ENCODE assay signal across 11 mouse cellular contexts in the genomic region with DNA sequence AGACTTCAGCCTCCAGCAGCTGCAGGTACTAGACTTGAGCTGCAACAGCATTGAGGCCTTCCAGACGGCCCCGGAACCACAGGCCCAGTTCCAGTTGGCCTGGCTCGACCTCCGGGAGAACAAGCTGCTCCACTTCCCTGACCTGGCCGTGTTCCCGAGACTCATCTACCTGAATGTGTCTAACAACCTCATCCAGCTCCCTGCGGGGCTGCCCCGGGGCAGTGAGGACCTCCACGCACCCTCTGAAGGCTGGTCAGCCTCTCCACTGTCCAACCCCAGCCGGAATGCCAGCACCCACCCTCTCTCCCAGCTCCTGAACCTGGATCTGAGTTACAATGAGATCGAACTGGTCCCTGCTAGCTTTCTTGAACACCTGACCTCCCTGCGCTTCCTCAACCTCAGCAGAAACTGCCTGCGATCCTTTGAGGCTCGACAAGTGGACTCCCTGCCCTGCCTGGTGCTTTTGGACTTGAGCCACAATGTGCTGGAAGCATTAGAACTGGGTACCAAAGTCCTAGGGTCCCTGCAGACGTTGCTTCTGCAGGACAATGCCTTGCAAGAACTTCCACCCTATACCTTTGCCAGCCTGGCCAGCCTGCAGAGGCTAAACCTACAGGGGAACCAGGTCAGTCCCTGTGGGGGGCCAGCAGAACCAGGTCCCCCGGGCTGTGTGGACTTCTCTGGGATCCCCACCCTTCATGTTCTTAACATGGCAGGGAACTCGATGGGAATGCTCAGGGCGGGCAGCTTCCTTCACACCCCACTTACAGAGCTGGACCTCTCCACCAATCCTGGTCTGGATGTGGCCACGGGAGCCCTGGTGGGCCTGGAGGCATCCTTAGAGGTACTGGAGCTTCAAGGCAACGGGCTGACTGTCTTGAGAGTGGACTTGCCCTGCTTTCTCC. TPM values are rescaled to one million over a fixed set of nuclear protein-coding genes. Genes with fewer than 3 reads are reported as not detected.
DNase-seq lines count a peak whose midpoint lies in the region; ATAC-seq and TF ChIP-seq lines count a peak whose summit lies in the region.
"Had no signal": no experiment of that assay in that cellular context is flagged by ENCODE, and none has a peak within 500 bp of the region (broad histone marks: within the 10 kb centered on the region; RNA-seq: fewer than 3 reads in every experiment).

No protein-coding gene starts in this region.

- DNase-seq in intestine, embryonic 14.5 days (ENCODE audit: low spot score), result no peak
- peak; percentile 70 to 75 for DNase-seq in cerebellum, adult 18-20 months
- no peak for DNase-seq in embryonic facial prominence, embryonic 14.5 days (ENCODE audit: low spot score)
- DNase-seq in urinary bladder, postnatal 36 days (ENCODE audit: low spot score in 2 of 2), result no peak
- no peak for DNase-seq in midbrain, embryonic 14.5 days
- DNase-seq: right cerebral cortex, postnatal 14 days had no signal

- peaks cover 17% of the 10 kb centered on the region for H3K4me1 ChIP-seq in intestine, embryonic 14.5 days (replicated peaks; ENCODE audit: control insufficient read depth, insufficient read depth, low read length)
- no peaks in the 10 kb centered on the region for H3K4me1 ChIP-seq in intestine, postnatal 0 days (replicated peaks; ENCODE audit: control insufficient read depth, insufficient read depth, low read length)
- H3K4me1 ChIP-seq in E14TG2a.4 (replicated peaks; ENCODE audit: low read depth, low read length), result peaks cover 17% of the 10 kb centered on the region
- peaks cover 20% of the 10 kb centered on the region for H3K4me1 ChIP-seq in embryonic facial prominence, embryonic 14.5 days (ENCODE audit: control insufficient read depth, insufficient read depth, low read length)
- peaks cover 4% of the 10 kb centered on the region for H3K4me1 ChIP-seq in midbrain, embryonic 14.5 days (ENCODE audit: control insufficient read depth, insufficient read depth, low read length)
- peaks cover 8% of the 10 kb centered on the region for H3K4me1 ChIP-seq in forebrain, embryonic 12.5 days

- ATAC-seq in intestine, embryonic 14.5 days (replicated peaks; ENCODE audit: low FRiP score, low TSS enrichment, low read depth), result no peak
- no peak for ATAC-seq in intestine, postnatal 0 days
- ATAC-seq in embryonic facial prominence, embryonic 14.5 days (ENCODE audit: low read depth), result no peak
- ATAC-seq in midbrain, embryonic 14.5 days (ENCODE audit: low FRiP score, low TSS enrichment), result no peak
- no peak for ATAC-seq in forebrain, embryonic 12.5 days (ENCODE audit: low FRiP score)

- WGBS in intestine, embryonic 14.5 days, result 82% methylated on average over 20 of the region's 20 CpGs
- WGBS in intestine, postnatal 0 days, result 78% methylated on average over 20 of the region's 20 CpGs
- 72% methylated on average over 20 of the region's 20 CpGs for WGBS in embryonic facial prominence, embryonic 14.5 days
- WGBS in midbrain, embryonic 14.5 days, result 84% methylated on average over 20 of the region's 20 CpGs
- WGBS in forebrain, embryonic 12.5 days, result 85% methylated on average over 20 of the region's 20 CpGs

- no peaks in the 10 kb centered on the region for H3K9me3 ChIP-seq in intestine, embryonic 14.5 days (ENCODE audit: control insufficient read depth, low read length)
- no peaks in the 10 kb centered on the region for H3K9me3 ChIP-seq in intestine, postnatal 0 days (ENCODE audit: control insufficient read depth)
- H3K9me3 ChIP-seq in E14TG2a.4 (ENCODE audit: low read length), result peaks cover 10% of the 10 kb centered on the region
- H3K9me3 ChIP-seq in embryonic facial prominence, embryonic 14.5 days (ENCODE audit: control insufficient read depth, low read length), result no peaks in the 10 kb centered on the region
- H3K9me3 ChIP-seq in midbrain, embryonic 14.5 days (ENCODE audit: control insufficient read depth, low read length), result no peaks in the 10 kb centered on the region
- H3K9me3 ChIP-seq in forebrain, embryonic 12.5 days, result no peaks in the 10 kb centered on the region

- H3K4me3 ChIP-seq in intestine, embryonic 14.5 days (ENCODE audit: low read depth, low read length), result no peak overlapping the region
- H3K4me3 ChIP-seq in intestine, postnatal 0 days (ENCODE audit: low read depth, low read length), result no peak overlapping the region
- H3K4me3 ChIP-seq in E14TG2a.4 (replicated peaks; ENCODE audit: low read length), result peak overlapping the region; percentile 43
- no peak overlapping the region for H3K4me3 ChIP-seq in embryonic facial prominence, embryonic 14.5 days (ENCODE audit: low read depth, low read length)
- H3K4me3 ChIP-seq in midbrain, embryonic 14.5 days (replicated peaks; ENCODE audit: low read depth, low read length), result no peak overlapping the region
- no peak overlapping the region for H3K4me3 ChIP-seq in forebrain, embryonic 12.5 days (replicated peaks)

- H3K27me3 ChIP-seq in intestine, embryonic 14.5 days (replicated peaks; ENCODE audit: control insufficient read depth, insufficient read depth, low read length), result no peaks in the 10 kb centered on the region
- H3K27me3 ChIP-seq in intestine, postnatal 0 days (replicated peaks; ENCODE audit: control insufficient read depth, insufficient read depth, low read length), result no peaks in the 10 kb centered on the region
- peaks cover 80% of the 10 kb centered on the region for H3K27me3 ChIP-seq in E14TG2a.4 (ENCODE audit: insufficient read depth, low read length)
- H3K27me3 ChIP-seq in embryonic facial prominence, embryonic 14.5 days (replicated peaks; ENCODE audit: control insufficient read depth, insufficient read depth, low read length), result no peaks in the 10 kb centered on the region; the same call in 1 of the 2 replicates
- H3K27me3 ChIP-seq in midbrain, embryonic 14.5 days (ENCODE audit: control insufficient read depth, insufficient read depth, low read length), result no peaks in the 10 kb centered on the region
- 0 out of 2 replicates have a peak, but pooled peaks cover 3% of the 10 kb centered on the region for H3K27me3 ChIP-seq in forebrain, embryonic 12.5 days

- no peak overlapping the region for H3K4me2 ChIP-seq in intestine, embryonic 14.5 days (ENCODE audit: low read length)
- H3K4me2 ChIP-seq in intestine, postnatal 0 days (replicated peaks; ENCODE audit: low read depth), result no peak overlapping the region
- H3K4me2 ChIP-seq in embryonic facial prominence, embryonic 14.5 days (ENCODE audit: low read depth, low read length), result no peak overlapping the region
- H3K4me2 ChIP-seq in midbrain, embryonic 14.5 days (ENCODE audit: low read length), result no peak overlapping the region
- no peak overlapping the region for H3K4me2 ChIP-seq in forebrain, embryonic 12.5 days

- H3K9ac ChIP-seq in intestine, embryonic 14.5 days (ENCODE audit: low read length), result no peak overlapping the region
- H3K9ac ChIP-seq in intestine, postnatal 0 days (ENCODE audit: low read depth, low read length), result no peak overlapping the region
- no peak overlapping the region for H3K9ac ChIP-seq in embryonic facial prominence, embryonic 14.5 days (ENCODE audit: low read depth, low read length)
- H3K9ac ChIP-seq in midbrain, embryonic 14.5 days (replicated peaks; ENCODE audit: low read length), result no peak overlapping the region
- no peak overlapping the region for H3K9ac ChIP-seq in forebrain, embryonic 12.5 days

- H3K27ac ChIP-seq in intestine, embryonic 14.5 days (ENCODE audit: low read depth), result 0 out of 2 replicates have a peak overlapping the region, but pooled peaks have one; percentile 4
- no peak overlapping the region for H3K27ac ChIP-seq in intestine, postnatal 0 days (ENCODE audit: low read depth, low read length)
- H3K27ac ChIP-seq in embryonic facial prominence, embryonic 14.5 days (replicated peaks; ENCODE audit: low read depth, low read length), result peak overlapping the region; percentile 63; the same call in 1 of the 2 replicates
- H3K27ac ChIP-seq in midbrain, embryonic 14.5 days (replicated peaks; ENCODE audit: low read depth, low read length), result no peak overlapping the region
- H3K27ac ChIP-seq in forebrain, embryonic 12.5 days, result no peak overlapping the region

- no peak for TF ChIP-seq CTCF in intestine, postnatal 0 days (IDR thresholded peaks at IDR 0.05; ENCODE audit: low read depth)
- no peak for TF ChIP-seq CTCF in E14TG2a.4 (conservative IDR thresholded peaks at IDR 0.05; ENCODE audit: low read length)

- H3K36me3 ChIP-seq in intestine, embryonic 14.5 days (ENCODE audit: control insufficient read depth, insufficient read depth, low read length), result peaks cover 38% of the 10 kb centered on the region
- peaks cover 3% of the 10 kb centered on the region; the same call in 1 of the 2 replicates for H3K36me3 ChIP-seq in intestine, postnatal 0 days (ENCODE audit: control insufficient read depth, insufficient read depth)
- no peaks in the 10 kb centered on the region for H3K36me3 ChIP-seq in E14TG2a.4 (ENCODE audit: insufficient read depth, low read length)
- no peaks in the 10 kb centered on the region for H3K36me3 ChIP-seq in embryonic facial prominence, embryonic 14.5 days (ENCODE audit: control insufficient read depth, insufficient read depth, low read length)
- H3K36me3 ChIP-seq in midbrain, embryonic 14.5 days (ENCODE audit: control insufficient read depth, insufficient read depth, low read length), result no peaks in the 10 kb centered on the region
- H3K36me3 ChIP-seq in forebrain, embryonic 12.5 days (replicated peaks), result no peaks in the 10 kb centered on the region

RNA-seq across cellular contexts. Expression of a gene that starts 9.8 kb away (rescaled TPM):
- 13.0 and 14.9 TPM in 2 replicates for polyA plus RNA-seq in intestine, embryonic 14.5 days (2014; fragmentation: Nextera tagmentation; extraction: Ambion mirVana)
- polyA plus RNA-seq in intestine, postnatal 0 days (2015; fragmentation: Nextera tagmentation; extraction: Ambion mirVana), result 6.3 and 6.9 TPM in 2 replicates
- 9.7 and 10.6 TPM in 2 replicates for polyA plus RNA-seq in embryonic facial prominence, embryonic 14.5 days (2014; fragmentation: Nextera tagmentation; extraction: Ambion mirVana)
- polyA plus RNA-seq in midbrain, embryonic 14.5 days (2014; fragmentation: Nextera tagmentation; extraction: Ambion mirVana), result 1.6 and 4.2 TPM in 2 replicates
- polyA plus RNA-seq in forebrain, embryonic 12.5 days (2016; fragmentation: Nextera tagmentation; extraction: Ambion mirVana), result 3.2 and 3.4 TPM in 2 replicates

RNA-seq across cellular contexts. Expression of a gene that starts 58.7 kb away (rescaled TPM):
- not detected in 2 replicates for polyA plus RNA-seq in intestine, embryonic 14.5 days (2014; fragmentation: Nextera tagmentation; extraction: Ambion mirVana)
- polyA plus RNA-seq in intestine, postnatal 0 days (2015; fragmentation: Nextera tagmentation; extraction: Ambion mirVana), result 4.1 and 4.5 TPM in 2 replicates
- polyA plus RNA-seq in embryonic facial prominence, embryonic 14.5 days (2014; fragmentation: Nextera tagmentation; extraction: Ambion mirVana), result 0.31 TPM in 1 of 2 replicates, not detected in the other
- 0.18 TPM in 1 of 2 replicates, not detected in the other for polyA plus RNA-seq in midbrain, embryonic 14.5 days (2014; fragmentation: Nextera tagmentation; extraction: Ambion mirVana)
- not detected in 2 replicates for polyA plus RNA-seq in forebrain, embryonic 12.5 days (2016; fragmentation: Nextera tagmentation; extraction: Ambion mirVana)
- polyA plus RNA-seq: embryonic facial prominence, embryonic 11.5 days; liver, embryonic 16.5 days had no signal

Comparison
In these comparisons a context has a peak if more than half of its experiments do, and no peak if none do; other contexts are left out.
1. H3K27ac ChIP-seq: peak in intestine, embryonic 14.5 days (single experiment) and embryonic facial prominence, embryonic 14.5 days (single experiment); none in intestine, postnatal 0 days (single experiment), midbrain, embryonic 14.5 days (single experiment) and forebrain, embryonic 12.5 days (single experiment).
2. DNase-seq: peak in cerebellum, adult 18-20 months (2 of 2); none in intestine, embryonic 14.5 days (single experiment), embryonic facial prominence, embryonic 14.5 days (single experiment), urinary bladder, postnatal 36 days (0 of 2) and midbrain, embryonic 14.5 days (single experiment).